Mouse (Mus musculus): Measurements from ENCODE around the gene Eif4e2. TPM values are rescaled to one million over a fixed set of nuclear protein-coding genes. Genes with fewer than 3 reads are reported as not detected.
A peak's percentile ranks its signal among the peaks of the same experiment; 100 is the strongest.

The Eif4e2 gene
- polyA plus RNA-seq, 1 experiment from 2014 or later = 152 TPM

GRCm38 (mm10) chr1:87197296-87197695 lies 16.4 kb upstream of the Eif4e2 start:
- no peak overlapping the region for H3K9ac ChIP-seq (ENCODE audit: low read depth, low read length)
- 0 out of 2 replicates have a peak, but pooled peaks cover 2% of the 10 kb centered on the region for H3K27me3 ChIP-seq (replicated peaks; ENCODE audit: control insufficient read depth, insufficient read depth, low read length)
- no peak overlapping the region for H3K4me2 ChIP-seq
- H3K4me1 ChIP-seq (replicated peaks; ENCODE audit: control insufficient read depth, insufficient read depth, low read length) = no peaks in the 10 kb centered on the region
- no peak overlapping the region for H3K27ac ChIP-seq (ENCODE audit: low read depth, low read length)
- ATAC-seq (replicated peaks; ENCODE audit: low FRiP score) = no peak
- DNase-seq (ENCODE audit: low spot score) = no peak
- 73% methylated on average over 9 of the region's 9 CpGs for WGBS
- H3K9me3 ChIP-seq (ENCODE audit: control insufficient read depth, low read length) = no peaks in the 10 kb centered on the region
- H3K4me3 ChIP-seq (ENCODE audit: low read depth, low read length) = no peak overlapping the region
- H3K36me3 ChIP-seq (ENCODE audit: control insufficient read depth, insufficient read depth, low read length) = no peaks in the 10 kb centered on the region

GRCm38 (mm10) chr1:87198119-87199065 lies 15.3 kb upstream of the Eif4e2 start:
- DNase-seq (ENCODE audit: low spot score) = no peak
- Histone ChIP-seq H3K27me3 (replicated peaks; ENCODE audit: control insufficient read depth, insufficient read depth, low read length) (0 out of 2 replicates have a peak, but pooled peaks cover 2% of the 10 kb centered on the region), H3K27ac (ENCODE audit: low read depth, low read length) (no peak overlapping the region), H3K4me2 (no peak overlapping the region), H3K9me3 (ENCODE audit: control insufficient read depth, low read length) (no peaks in the 10 kb centered on the region), H3K9ac (ENCODE audit: low read depth, low read length) (no peak overlapping the region), H3K36me3 (ENCODE audit: control insufficient read depth, insufficient read depth, low read length) (no peaks in the 10 kb centered on the region), H3K4me3 (ENCODE audit: low read depth, low read length) (no peak overlapping the region), H3K4me1 (replicated peaks; ENCODE audit: control insufficient read depth, insufficient read depth, low read length) (no peaks in the 10 kb centered on the region)
- ATAC-seq (replicated peaks; ENCODE audit: low FRiP score) = 0 out of 2 replicates have a peak, but pooled peaks have one; percentile 29
- WGBS = 76% methylated on average over 12 of the region's 12 CpGs

DNA sequence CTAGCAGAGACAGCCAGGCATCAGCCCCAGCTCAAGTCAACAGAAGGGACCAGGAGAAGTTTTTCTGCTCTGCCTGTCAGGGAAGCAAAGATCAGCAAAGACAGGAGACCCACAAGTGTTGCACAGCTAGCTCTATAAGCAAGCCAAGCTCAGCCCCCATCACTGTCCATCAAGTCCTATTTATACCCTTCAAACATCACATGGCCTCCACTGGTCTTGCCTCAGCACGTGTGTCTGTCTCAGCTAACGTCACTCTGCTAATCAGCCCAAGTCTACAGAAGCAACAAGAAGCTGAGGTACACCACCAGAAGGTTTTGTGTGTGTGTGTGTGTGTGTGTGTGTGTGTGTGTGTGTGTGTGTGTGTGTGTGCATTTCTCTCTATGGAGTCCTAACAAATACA lies 12.9 kb upstream of the Eif4e2 start:
- Histone ChIP-seq H3K4me2 (no peak overlapping the region), H3K27ac (ENCODE audit: low read depth, low read length) (no peak overlapping the region), H3K4me1 (replicated peaks; ENCODE audit: control insufficient read depth, insufficient read depth, low read length) (no peaks in the 10 kb centered on the region; the same call in 1 of the 2 replicates), H3K36me3 (ENCODE audit: control insufficient read depth, insufficient read depth, low read length) (no peaks in the 10 kb centered on the region), H3K9me3 (ENCODE audit: control insufficient read depth, low read length) (no peaks in the 10 kb centered on the region), H3K9ac (ENCODE audit: low read depth, low read length) (no peak overlapping the region), H3K27me3 (replicated peaks; ENCODE audit: control insufficient read depth, insufficient read depth, low read length) (peaks cover 3% of the 10 kb centered on the region; the same call in 1 of the 2 replicates), H3K4me3 (ENCODE audit: low read depth, low read length) (no peak overlapping the region)
- no peak for DNase-seq (ENCODE audit: low spot score)
- 55% methylated on average over 2 of the region's 2 CpGs for WGBS
- no peak for ATAC-seq (replicated peaks; ENCODE audit: low FRiP score)

GRCm38 (mm10) chr1:87201848-87202247 lies 11.9 kb upstream of the Eif4e2 start:
- Histone ChIP-seq H3K27ac (ENCODE audit: low read depth, low read length) (no peak overlapping the region), H3K4me2 (no peak overlapping the region), H3K36me3 (ENCODE audit: control insufficient read depth, insufficient read depth, low read length) (no peaks in the 10 kb centered on the region), H3K9ac (ENCODE audit: low read depth, low read length) (no peak overlapping the region), H3K9me3 (ENCODE audit: control insufficient read depth, low read length) (no peaks in the 10 kb centered on the region), H3K4me1 (replicated peaks; ENCODE audit: control insufficient read depth, insufficient read depth, low read length) (no peaks in the 10 kb centered on the region; the same call in 1 of the 2 replicates), H3K27me3 (replicated peaks; ENCODE audit: control insufficient read depth, insufficient read depth, low read length) (peaks cover 13% of the 10 kb centered on the region), H3K4me3 (ENCODE audit: low read depth, low read length) (no peak overlapping the region)
- WGBS = 48% methylated on average over 1 of the region's 1 CpGs
- ATAC-seq (replicated peaks; ENCODE audit: low FRiP score) = no peak
- DNase-seq (ENCODE audit: low spot score) = no peak

DNA sequence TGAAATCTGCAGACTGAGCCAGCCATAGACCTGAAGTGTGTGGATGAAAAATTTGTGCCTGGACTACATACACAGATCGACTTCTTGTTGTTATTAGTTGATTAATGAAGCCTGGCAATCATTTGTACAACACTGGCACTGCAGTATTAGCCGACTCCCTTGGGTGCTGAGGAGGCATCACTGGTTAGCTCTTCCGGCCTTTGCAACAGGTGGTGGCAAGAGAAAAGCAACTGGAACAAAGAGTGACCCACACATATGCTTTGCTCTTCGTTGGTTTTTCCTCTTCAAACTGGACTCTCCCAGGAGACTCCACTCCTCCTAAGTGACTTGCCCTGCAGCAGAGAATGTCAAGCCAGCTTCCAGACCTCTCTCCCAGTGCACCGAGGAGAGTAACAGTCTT lies 9.9 kb upstream of the Eif4e2 start:
- peaks cover 22% of the 10 kb centered on the region for H3K27me3 ChIP-seq (replicated peaks; ENCODE audit: control insufficient read depth, insufficient read depth, low read length)
- no peak for DNase-seq (ENCODE audit: low spot score)
- H3K4me3 ChIP-seq (ENCODE audit: low read depth, low read length) = no peak overlapping the region
- H3K36me3 ChIP-seq (ENCODE audit: control insufficient read depth, insufficient read depth, low read length) = no peaks in the 10 kb centered on the region
- WGBS = 73% methylated on average over 5 of the region's 5 CpGs
- no peak overlapping the region for H3K27ac ChIP-seq (ENCODE audit: low read depth, low read length)
- H3K9me3 ChIP-seq (ENCODE audit: control insufficient read depth, low read length) = no peaks in the 10 kb centered on the region
- H3K4me1 ChIP-seq (replicated peaks; ENCODE audit: control insufficient read depth, insufficient read depth, low read length) = no peaks in the 10 kb centered on the region; the same call in 1 of the 2 replicates
- H3K9ac ChIP-seq (ENCODE audit: low read depth, low read length) = no peak overlapping the region
- ATAC-seq (replicated peaks; ENCODE audit: low FRiP score) = no peak
- no peak overlapping the region for H3K4me2 ChIP-seq

DNA sequence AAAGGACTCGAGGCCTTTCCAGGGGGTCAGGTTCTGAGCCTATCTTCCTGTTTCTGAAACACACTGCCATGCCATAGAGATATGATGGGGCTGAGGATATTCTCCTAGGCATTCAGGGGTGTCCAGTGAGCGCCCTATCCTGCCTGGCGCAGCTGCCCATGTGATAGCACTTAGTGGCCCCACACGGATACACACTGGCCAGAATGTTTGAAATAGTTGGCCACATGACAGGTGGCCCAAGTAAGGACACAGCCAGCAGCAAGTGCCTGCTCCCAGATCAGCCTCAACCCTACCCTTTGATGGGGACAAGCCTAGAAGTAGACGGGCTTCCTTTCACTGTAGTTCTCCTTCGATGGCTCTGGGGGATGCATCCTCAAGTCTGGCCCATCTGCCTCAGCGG lies 9.2 kb upstream of the Eif4e2 start, which contains the start of gene Chrng:
Gene Chrng (plus strand): TSS at position 193 of the 400 bp plus-strand sequence.
- Histone ChIP-seq H3K4me2 (no peak within 1 kb of the TSS), H3K4me3 (ENCODE audit: low read depth, low read length) (no peak within 1 kb of the TSS), H3K36me3 (ENCODE audit: control insufficient read depth, insufficient read depth, low read length) (no peaks in the 10 kb centered on the region), H3K27me3 (replicated peaks; ENCODE audit: control insufficient read depth, insufficient read depth, low read length) (peaks cover 22% of the 10 kb centered on the region), H3K4me1 (replicated peaks; ENCODE audit: control insufficient read depth, insufficient read depth, low read length) (no peaks in the 10 kb centered on the region; the same call in 1 of the 2 replicates), H3K9me3 (ENCODE audit: control insufficient read depth, low read length) (no peaks in the 10 kb centered on the region), H3K9ac (ENCODE audit: low read depth, low read length) (no peak within 1 kb of the TSS), H3K27ac (ENCODE audit: low read depth, low read length) (no peak within 1 kb of the TSS)
- no peak for DNase-seq (ENCODE audit: low spot score)
- 86% methylated on average over 7 of the region's 7 CpGs for WGBS
- no peak for ATAC-seq (replicated peaks; ENCODE audit: low FRiP score)

DNA sequence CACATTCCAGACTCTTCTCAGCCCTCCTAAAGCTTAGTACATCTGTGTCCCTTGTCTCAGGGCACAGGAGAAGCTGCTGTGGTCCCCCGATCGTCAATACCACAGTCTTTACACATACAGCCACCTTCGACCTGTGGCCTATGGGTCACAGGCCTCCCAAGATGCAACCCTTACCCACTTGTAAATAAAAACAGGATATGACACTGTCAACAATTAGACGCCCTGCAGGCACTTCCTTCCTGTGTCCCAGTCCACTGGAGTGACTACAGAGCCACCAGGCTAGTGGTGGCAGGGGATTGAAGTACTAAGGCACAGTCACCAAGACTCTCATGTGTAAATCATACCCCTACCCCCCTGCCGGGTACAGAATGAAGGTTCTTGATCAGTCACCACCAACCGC lies 8.7 kb upstream of the Eif4e2 start:
- ATAC-seq (replicated peaks; ENCODE audit: low FRiP score) = no peak
- Histone ChIP-seq H3K27me3 (replicated peaks; ENCODE audit: control insufficient read depth, insufficient read depth, low read length) (peaks cover 22% of the 10 kb centered on the region), H3K9me3 (ENCODE audit: control insufficient read depth, low read length) (no peaks in the 10 kb centered on the region), H3K9ac (ENCODE audit: low read depth, low read length) (no peak overlapping the region), H3K4me1 (replicated peaks; ENCODE audit: control insufficient read depth, insufficient read depth, low read length) (no peaks in the 10 kb centered on the region; the same call in 1 of the 2 replicates), H3K4me3 (ENCODE audit: low read depth, low read length) (no peak overlapping the region), H3K36me3 (ENCODE audit: control insufficient read depth, insufficient read depth, low read length) (no peaks in the 10 kb centered on the region), H3K27ac (ENCODE audit: low read depth, low read length) (no peak overlapping the region), H3K4me2 (no peak overlapping the region)
- WGBS = 46% methylated on average over 6 of the region's 6 CpGs
- DNase-seq (ENCODE audit: low spot score) = no peak

DNA sequence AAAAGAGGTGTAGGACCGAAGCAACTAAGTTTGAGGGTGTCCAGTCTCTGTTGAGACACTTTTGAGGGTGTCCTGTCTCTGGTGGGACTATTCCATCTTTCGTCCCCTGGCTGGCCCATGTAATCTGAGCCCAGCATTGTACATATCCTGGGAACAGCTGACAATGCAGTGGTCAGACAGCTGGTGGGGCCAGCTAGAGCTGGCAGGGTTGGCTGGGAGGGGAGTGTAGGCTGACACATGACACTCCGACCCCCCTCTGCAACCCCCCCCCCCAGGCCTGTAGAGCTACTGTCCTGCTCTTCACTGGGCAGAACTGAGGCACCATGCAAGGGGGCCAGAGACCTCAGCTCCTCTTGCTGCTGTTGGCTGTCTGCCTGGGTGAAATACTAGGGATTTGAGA lies 8.2 kb upstream of the Eif4e2 start:
- WGBS = 42% methylated on average over 3 of the region's 3 CpGs
- Histone ChIP-seq H3K4me2 (no peak overlapping the region), H3K4me3 (ENCODE audit: low read depth, low read length) (no peak overlapping the region), H3K27ac (ENCODE audit: low read depth, low read length) (no peak overlapping the region), H3K9me3 (ENCODE audit: control insufficient read depth, low read length) (no peaks in the 10 kb centered on the region), H3K36me3 (ENCODE audit: control insufficient read depth, insufficient read depth, low read length) (no peaks in the 10 kb centered on the region), H3K27me3 (replicated peaks; ENCODE audit: control insufficient read depth, insufficient read depth, low read length) (peaks cover 22% of the 10 kb centered on the region), H3K4me1 (replicated peaks; ENCODE audit: control insufficient read depth, insufficient read depth, low read length) (no peaks in the 10 kb centered on the region; the same call in 1 of the 2 replicates), H3K9ac (ENCODE audit: low read depth, low read length) (no peak overlapping the region)
- DNase-seq (ENCODE audit: low spot score) = no peak
- ATAC-seq (replicated peaks; ENCODE audit: low FRiP score) = no peak

All from liver, embryonic 11.5 days (tissue).